Comparison of ENCODE assay signal across 8 mouse cellular contexts in the genomic region with DNA sequence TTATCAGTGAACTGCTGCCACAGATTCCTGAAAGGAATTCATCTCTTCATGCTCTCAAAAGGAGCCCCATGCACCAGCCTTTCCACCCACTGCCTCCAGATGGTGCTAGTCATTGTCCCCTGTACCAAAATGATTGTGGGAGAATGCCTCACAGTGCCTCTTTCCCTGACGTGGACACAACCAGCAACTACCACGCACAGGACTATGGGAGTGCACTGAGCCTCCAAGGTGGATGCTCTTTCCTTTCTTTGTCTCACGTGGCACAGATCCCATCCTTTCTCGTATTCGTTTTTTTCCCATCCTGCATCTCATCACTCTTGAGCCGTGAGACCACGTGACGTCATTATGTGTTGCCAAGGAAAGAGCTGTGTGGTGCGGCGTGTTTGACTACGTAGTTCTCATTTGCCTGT.
DNase-seq lines count a peak whose midpoint lies in the region; ATAC-seq lines count a peak whose summit lies in the region.

No protein-coding gene starts in this region.

- ATAC-seq in limb, embryonic 13.5 days (ENCODE audit: low FRiP score, low read depth), result peak; percentile 36; the same call in 1 of the 2 replicates
- no peak for ATAC-seq in monocyte, adult 5-6 weeks (replicated peaks; ENCODE audit: insufficient number of reproducible peaks, low FRiP score, low TSS enrichment, poor library complexity, severe bottlenecking)

- WGBS in limb, embryonic 13.5 days, result 58% methylated on average over 11 of the region's 11 CpGs

- peak overlapping the region; percentile 27; the same call in 1 of the 2 replicates for H3K4me2 ChIP-seq in limb, embryonic 13.5 days (replicated peaks)

- no peaks in the 10 kb centered on the region for H3K27me3 ChIP-seq in limb, embryonic 13.5 days

- H3K36me3 ChIP-seq in limb, embryonic 13.5 days, result peaks cover 29% of the 10 kb centered on the region

- DNase-seq in thymus, postnatal 14 days, result peak; percentile 10
- no peak for DNase-seq in thymus, postnatal 10 days (ENCODE audit: low spot score in 2 of 2)
- peak; percentile 38 to 63 for DNase-seq in cerebellum, postnatal 25 days
- peak; percentile 33 for DNase-seq in gastrocnemius, postnatal 14 days
- peak; percentile 11 to 28 for DNase-seq in kidney, adult 8-10 months
- peak; percentile 72 for DNase-seq in retina, postnatal 1 day

- no peak overlapping the region for H3K4me3 ChIP-seq in limb, embryonic 13.5 days

- no peak overlapping the region for H3K9ac ChIP-seq in limb, embryonic 13.5 days

- intact Hi-C loops in gastrocnemius, postnatal 14 days (cut with DNase I; ENCODE audit: low total_unique reads), result loop anchor here (5.0 kb wide), 1 partner anchor 141 kb away; no protein-coding TSS in a partner anchor

- no peak overlapping the region for H3K27ac ChIP-seq in limb, embryonic 13.5 days

- no peaks in the 10 kb centered on the region for H3K9me3 ChIP-seq in limb, embryonic 13.5 days

- H3K4me1 ChIP-seq in limb, embryonic 13.5 days, result no peaks in the 10 kb centered on the region

Comparison
In these comparisons a context has a peak if more than half of its experiments do, and no peak if none do; other contexts are left out.
1. DNase-seq: peak in thymus, postnatal 14 days (single experiment), cerebellum, postnatal 25 days (2 of 2), gastrocnemius, postnatal 14 days (single experiment), kidney, adult 8-10 months (2 of 2) and retina, postnatal 1 day (single experiment); none in thymus, postnatal 10 days (0 of 2).